Mouse (Mus musculus) erythroid progenitor cell, adult 5-6 weeks (primary cell): ENCODE data around the gene Cd244a. TPM values are rescaled to one million over a fixed set of nuclear protein-coding genes. Genes with fewer than 3 reads are reported as not detected.

Experiments used
- ATAC-seq: replicated peaks from 2 replicates; pipeline ENCODE4 v1.8.0; 2016; ENCODE audit warnings: moderate number of reproducible peaks, mild to moderate bottlenecking, moderate TSS enrichment, inconsistent platforms; ENCODE audit not compliant: poor library complexity, low FRiP score, severe bottlenecking
- total RNA-seq, 2 experiments: library from RNA; stranded (forward) in 1 of 2; stranded (reverse) in 1 of 2; fragments of 150-400 nt in 1 of 2; fragments of 186-747, 209-891 nt in 1 of 2; gene quantifications; 2 replicates each; pipeline versions ENCODE4 v1.2.3 to v1.2.4; 2015 to 2017; ENCODE audit warnings: low replicate concordance in 2 of 2

Cd244a gene
- total RNA-seq, 2 experiments from 2014 or later: 4.6 TPM; not detected in 1

DNA sequence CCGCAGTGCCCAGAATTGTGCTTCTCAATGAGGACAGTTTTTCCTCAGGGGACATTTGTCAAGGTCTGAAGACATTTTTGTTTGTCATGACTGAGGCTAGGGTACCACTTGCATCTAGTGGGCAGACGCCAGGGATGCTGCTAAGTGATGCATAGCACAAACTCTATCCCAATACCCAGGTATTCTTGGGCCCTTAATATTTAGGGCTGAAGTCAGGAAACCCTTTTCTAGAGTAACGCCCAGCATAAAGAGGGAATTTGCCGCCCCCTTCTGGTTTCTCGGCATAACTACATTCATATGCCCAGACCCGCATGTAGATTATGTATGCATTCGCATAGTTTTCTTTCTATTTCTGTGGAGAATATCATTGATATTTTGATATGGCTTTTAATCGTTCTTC is 7.8 kb downstream of the Cd244a start:
- no peak for ATAC-seq

DNA sequence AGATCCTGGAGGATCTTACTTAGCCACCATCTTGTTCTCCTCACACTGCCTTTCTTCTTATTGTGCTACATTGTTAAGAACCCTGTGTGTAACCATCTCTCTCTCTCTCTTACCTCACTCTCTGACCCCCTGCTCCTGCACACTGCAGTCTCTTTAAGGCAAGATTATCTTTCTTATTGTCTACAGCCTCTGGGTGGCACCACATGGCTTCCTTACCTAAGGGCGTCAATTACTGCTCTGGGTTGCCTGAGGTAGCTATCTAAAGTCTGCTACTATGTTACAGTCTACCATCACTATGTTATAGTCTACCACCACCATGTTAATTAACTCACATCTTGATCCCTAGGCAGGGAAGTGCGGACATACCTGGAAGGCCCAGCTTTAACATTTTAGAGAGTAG is 9.4 kb downstream of the Cd244a start:
- no peak for ATAC-seq

DNA sequence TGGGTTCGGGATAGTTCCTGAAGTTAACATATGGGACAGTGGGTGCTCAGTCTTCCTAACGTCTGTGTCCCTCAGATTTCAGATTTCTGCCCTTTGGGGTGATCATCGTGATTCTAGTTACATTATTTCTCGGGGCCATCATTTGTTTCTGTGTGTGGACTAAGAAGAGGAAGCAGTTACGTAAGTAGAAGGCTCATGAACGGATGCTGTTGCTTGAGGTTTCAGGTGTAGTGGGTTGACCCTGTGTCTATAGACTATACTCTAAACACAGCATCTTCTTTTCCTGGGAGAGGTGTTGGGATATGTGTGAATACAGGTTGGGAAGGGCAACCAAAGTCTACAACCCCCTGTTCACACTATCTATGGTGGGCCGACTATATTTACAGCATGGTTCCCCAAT is 18.2 kb downstream of the Cd244a start:
- no peak for ATAC-seq

DNA sequence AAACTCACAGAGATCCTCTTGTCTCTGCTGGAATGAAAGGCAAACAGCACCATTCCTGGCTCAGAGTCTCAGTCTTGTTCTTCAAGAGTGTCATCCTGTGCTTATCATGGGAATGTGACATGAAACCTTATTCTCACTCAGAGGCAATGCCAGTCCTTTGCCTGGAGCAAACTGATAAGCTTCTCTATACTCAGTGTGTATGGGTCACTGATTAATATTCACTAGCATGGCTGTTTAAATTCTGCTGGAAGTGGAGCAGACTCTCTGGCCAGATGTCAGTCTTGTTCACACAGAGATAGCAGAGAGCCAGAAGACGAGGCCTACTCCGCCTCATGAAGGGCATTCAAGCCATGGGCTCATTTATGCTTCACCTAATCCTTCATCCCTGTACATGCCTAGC is 25.6 kb downstream of the Cd244a start:
- ATAC-seq: no peak

DNA sequence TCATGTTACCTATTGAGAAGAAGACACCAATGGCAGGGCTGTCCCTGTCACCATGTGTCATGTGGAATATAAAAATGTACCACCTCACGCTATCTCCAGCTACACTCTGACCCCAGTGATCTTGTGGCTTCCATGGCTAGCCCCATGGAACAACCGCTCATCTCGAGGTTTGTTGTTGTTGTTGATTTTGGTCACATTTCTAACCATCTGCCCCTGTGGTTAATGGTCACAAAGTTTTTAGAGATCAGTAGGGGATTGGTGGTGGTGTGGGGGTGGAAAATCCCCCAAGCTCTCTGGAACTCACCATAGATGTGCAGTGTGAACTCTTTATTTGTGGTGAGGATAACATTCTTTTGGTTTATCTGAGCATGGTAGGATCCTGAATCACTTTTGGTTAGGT is 45.7 kb downstream of the Cd244a start:
- no peak for ATAC-seq

DNA sequence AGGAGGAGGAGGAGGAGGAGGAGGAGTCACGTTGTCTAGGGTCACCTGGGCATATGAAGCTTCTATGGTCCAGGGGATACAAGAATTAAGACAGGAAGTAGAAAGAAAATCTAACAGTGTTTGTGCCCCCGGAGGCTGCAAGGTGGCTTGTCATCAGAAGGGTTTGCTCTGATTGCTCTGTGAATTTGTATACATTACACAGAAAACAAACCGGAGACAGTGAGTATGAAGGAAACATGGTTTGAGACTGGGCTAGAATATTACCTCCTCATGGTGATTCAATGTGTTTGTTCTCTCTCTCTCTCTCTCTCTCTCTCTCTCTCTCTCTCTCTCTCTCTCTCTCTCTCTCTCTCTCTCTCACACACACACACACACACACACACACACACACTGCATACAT is 47.7 kb downstream of the Cd244a start:
- no peak for ATAC-seq

DNA sequence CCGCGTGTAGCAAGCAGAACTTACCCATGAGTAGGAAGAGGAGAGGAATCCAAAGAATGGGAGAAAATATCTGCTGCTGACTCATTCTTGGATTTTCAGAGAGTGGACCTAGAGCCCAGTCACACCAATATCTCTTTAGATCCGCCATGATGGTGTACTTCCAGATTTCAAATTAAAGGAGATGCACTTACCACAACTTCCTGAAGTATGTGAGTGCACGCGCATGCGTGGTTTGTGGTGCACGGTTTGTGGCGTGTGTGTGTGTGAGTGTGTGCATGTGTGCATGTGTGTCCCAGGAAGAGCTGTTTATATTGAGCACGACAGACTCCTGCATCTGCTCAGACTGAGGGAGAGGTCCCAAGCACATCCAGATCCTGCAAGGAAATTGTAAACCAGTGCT is 48.2 kb downstream of the Cd244a start, which contains the start of gene Ly9:
Ly9 (minus strand) TSS at position 235 of the 400 bp plus-strand sequence.
- ATAC-seq: no peak

DNA sequence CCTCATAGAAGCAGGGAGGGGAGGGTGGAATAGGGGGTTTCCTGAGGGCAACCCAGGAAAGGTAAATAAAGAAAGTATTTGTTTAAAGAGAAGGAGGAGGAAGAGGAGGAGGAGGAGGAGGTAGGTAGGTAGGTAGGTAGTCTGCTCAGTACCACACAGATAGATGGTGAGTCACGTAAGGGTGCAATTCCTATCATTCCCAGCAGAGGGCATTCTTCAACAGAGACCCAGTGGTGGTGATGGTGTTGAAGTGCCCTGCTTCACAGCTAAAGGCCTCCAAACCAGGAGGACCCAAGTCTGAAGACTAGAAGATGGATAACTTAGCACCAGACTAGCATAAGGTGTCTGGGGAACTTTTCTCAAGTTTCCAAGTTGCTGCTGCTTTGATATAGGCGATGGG is 51.0 kb downstream of the Cd244a start:
- ATAC-seq: peak; percentile 61; the same call in 1 of the 2 replicates

DNA sequence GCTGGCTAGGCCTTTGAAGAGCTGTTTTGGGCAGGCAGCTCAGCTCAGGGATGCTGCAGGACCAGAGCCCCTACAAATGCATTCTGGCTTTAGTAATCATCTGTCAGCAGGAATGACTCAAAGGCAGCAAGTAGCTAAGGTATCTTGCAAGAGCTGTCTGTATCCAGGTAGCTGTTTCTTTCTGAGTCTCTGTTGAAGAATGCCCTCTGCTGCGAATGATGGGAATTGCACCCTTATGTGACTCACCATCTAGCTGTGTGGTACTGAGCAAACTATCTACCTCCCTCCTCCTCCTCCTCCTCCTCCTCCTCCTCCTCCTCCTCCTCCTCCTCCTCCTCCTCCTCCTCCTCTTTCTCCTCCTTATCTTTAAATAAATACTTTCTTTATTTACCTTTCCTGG is 51.8 kb downstream of the Cd244a start:
- ATAC-seq: no peak

DNA sequence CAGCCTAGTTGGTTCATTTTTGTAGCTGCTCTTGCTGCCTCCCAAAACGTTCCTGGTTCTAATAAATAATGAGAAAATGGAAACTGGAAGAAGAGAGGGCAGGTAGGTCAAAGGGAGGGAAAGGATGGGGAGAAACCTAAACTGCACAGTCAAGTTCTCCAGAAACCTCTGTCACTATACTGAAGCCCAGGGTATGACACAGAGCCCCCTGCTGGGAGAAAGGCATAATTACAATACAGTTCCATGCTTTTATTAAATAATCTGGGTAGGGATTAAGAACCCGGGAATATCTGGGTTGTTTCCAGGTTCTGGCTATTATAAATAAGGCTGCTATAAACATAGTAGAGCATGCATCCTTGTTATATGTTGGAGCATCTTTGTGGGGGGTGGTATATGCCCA is 55.0 kb downstream of the Cd244a start:
- ATAC-seq: no peak

DNA sequence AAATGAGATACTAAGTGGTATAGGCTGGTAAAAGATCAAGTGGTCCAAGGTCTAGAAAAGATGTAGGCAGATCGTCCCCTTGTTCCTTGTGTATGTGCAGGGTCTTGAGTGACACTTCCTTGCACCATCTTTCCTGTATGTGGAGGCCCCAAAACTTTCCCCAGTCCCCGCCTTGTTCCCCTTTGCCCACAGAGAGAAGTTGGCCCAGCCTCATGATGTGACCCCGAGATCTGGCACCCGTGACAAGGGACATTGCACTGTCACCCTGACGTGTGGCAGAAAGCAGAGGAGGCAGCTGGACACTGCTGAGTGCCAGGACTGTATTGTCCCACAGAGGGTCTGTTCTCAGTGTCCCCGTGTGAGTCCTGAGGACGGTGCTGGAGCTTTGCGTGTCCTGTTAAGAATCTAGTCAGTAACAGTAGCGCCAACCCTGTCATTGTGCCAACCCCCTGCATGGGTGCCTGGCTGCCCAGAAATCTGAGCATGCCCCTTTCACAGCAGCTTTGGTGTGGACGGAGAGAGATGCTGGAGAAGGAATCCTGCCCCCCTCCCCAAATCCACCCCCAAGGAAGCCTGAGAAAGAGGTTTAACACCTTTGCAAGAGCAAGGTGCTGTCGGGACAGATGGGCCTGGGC is 58.0 kb downstream of the Cd244a start:
- ATAC-seq: no peak

DNA sequence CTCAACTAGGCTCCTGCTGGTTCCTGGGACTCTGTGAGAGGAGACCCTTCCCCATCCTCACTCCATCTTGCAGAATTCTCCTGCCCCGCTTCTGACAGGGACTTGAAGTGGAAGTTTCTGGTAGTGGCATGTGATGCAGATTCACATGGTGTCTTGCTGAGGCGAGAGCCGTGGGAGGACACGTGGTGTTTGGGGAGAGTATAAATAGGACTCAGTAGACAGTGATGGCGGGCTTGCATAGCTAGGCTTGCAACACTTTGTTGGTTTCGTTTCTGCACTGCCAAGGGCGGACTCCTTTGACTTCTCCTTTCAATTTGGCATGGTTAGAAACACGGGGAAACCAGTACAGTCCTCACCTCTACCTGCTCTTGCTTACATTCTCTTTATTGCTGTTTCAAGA is 60.0 kb downstream of the Cd244a start:
- ATAC-seq: 0 out of 2 replicates have a peak, but pooled peaks have one; percentile 49

DNA sequence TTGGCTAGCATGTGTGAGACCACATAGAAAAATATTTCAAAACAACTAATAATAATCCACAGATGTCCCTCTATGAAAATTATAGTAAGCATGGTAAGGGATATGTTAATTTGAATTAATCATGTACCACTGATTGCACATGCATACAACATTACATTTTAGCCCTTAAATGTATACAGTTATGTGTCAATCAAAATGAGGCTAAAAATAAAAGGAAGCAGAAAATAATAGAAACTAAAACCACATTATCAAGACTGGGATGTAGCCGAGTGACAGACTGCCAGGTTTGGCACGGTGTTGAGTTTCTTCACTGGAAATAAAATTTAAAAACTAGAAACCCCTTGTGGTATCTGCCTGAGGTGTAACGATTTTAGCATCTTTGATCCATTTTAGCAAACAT is 60.7 kb downstream of the Cd244a start:
- ATAC-seq: no peak

DNA sequence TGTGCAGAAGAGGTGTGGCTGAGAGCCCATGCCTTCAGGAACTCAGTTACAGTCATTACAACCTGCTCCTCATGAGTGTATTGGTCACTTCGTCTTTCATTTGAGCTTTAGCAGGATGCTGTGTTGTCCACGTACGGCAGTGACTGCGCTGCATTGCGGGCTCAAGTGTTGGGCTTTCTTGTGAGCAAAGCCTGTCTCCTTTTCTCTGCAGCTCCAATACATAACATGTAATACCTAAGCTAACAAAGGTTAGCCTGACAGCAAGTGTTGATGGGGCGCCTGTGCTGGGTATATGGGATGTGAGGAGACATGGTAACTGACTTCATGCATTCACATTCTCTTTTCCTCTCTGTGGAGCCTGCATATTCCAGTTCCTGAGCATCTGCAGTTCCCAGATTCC is 61.1 kb downstream of the Cd244a start:
- no peak for ATAC-seq

DNA sequence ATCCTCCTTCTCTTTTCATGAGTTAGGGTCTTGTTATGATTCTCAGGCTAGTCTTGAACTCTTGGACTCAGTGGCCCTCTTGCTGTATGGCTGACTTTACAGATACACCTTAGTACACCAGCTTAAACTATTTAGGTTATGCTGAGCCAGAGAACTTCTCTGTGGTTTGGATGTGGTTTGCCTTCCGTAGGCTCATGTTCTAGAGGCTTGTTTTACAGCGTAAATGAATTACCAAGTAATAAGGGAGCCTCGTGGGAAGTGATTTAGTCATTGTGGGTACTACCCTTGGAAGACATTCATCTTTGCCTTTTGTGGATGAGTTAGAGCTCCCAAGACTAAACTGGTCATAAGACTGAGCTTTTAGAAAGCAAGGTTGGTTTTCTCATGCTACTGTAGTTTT is 68.8 kb downstream of the Cd244a start:
- no peak for ATAC-seq

DNA sequence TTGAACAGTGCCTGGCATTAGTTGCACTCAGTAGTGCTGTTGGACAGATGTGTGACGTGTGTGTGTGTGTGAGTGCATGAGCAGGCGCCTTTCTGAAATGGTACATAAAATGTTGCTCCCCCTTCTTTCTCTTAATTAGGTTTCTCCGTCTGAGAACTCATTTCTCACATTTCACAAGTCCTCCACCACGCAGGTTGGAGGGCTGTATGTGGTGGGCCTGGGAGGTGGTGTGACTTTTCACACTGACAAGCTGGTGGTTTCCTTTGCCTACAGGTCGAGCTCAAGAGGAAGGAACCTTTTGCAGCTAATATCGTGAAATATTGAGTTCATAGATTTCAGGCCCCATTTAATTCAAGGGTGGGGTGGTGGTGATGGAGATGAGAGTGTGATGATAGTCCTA is 70.2 kb downstream of the Cd244a start:
- ATAC-seq: no peak

DNA sequence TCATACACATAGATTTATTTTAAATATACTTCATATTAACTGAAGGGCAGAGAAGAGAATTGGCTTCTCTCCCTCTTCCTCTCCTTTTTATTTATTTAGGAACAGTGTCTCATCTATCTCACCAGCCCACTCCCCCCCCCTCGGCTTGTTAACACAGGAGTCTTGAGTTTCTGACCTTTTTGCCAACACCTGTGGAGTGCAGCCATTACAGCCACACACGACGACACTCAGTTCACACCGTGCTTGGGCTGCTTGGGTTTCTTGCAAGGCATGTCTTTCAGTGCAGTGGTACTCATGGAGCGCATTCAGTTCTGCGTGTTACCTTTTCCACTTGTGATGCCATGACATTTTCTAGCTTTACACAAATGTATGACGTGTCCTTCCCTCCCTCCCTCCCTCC is 71.0 kb downstream of the Cd244a start:
- ATAC-seq: no peak

DNA sequence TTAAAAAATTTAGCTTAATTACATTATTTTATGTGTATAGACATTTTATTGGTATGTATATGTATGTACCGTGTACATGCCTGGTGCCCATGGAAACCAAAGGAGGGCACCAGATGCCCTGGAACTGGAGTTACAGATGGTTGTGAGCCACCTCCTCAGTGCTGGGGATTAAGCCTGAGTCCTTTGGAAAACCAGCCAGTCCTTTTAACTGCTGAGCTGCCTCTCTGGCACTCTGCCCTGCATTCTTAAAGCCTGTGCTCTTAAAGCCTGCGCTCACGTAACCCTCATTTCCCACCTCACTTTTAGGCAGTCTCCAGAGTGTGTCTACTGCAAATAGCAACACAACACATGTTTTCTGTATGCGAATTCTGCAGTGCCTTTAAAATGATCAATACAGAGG is 71.9 kb downstream of the Cd244a start:
- no peak for ATAC-seq

DNA sequence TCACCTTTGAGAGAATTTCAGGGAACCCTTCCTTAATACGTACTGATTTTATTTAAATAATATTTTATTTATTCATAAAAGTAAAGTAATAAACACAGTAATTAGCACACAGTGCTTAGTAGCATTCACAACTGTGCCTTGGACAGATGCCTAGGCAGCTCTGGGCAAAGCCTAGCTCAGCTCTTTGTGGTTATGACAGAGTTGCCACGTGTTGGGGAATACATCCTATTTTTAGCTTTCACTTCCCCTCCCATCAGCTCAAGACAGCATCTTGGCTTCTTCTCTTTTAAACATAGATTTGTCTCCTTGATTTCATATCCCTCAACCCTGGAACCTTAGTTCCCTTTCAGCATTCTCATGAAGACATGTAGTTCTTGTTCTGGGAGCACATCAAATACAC is 72.5 kb downstream of the Cd244a start:
- ATAC-seq: no peak

DNA sequence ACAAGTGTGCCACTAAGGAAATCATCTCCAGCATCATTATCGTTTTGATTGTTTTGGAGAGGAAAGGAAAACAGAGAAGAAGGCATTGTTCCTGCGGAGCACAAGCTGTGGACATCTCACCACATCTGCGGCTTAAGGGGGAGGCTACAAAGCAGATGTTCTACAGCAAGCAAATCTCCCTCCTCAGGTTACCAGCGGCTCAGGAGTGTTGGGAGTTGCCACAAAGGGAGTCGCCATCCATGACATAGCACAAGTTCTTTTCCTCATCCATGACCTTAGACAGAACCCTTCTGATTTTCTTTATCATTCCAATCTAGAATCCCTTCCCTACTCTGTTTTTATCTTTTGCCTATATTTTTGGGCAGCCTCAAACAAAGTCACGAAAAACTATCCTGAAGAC is 76.7 kb downstream of the Cd244a start:
- ATAC-seq: no peak

DNA sequence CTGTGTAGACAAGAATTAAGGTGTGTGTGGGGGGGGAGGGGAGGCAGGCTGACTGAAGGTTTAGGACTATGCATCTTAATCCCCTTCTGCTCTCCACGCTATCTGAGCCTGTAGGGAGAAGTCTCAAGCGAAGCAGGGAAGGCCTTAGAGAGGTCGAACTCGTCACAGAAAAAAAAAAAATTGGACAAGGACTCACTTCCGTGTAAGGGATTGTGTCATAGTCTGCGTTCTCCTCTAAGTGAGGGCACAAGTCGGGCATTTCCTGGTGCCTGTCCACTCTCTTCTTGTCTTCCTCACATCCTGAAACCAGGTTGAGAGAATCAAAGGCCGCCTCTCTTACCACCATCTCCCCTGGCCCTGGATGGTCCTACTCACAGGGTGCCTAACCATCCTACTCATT is 78.1 kb downstream of the Cd244a start:
- no peak for ATAC-seq

DNA sequence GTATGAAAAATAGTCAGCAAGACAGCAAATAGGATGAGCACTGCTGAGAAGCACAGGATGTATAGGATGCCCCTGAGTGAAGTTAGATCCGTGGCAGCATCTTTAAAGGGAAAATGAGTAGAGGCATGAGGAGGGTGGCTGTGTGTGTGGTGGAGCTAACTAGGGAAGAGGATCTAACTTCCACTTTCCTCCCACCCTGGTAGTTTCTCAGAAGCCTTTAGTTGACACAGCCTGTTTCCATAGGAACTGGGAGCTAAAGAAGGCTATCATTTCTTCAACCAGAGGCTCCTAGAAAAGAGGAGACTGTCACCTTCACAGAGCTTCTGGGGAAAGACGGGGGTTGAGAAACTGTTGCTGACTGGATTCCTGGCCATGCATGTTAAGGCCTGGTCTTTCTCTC is 79.7 kb downstream of the Cd244a start:
- no peak for ATAC-seq
